Mouse (Mus musculus) ES-E14 (cell line): ENCODE data around the gene Ush1c.

Experiments
- HCFC1 ChIP-seq: IDR thresholded peaks from 2 replicates; pipeline ENCODE4 v1.6.1; 2012; ENCODE audit warnings: low read length, inconsistent platforms, borderline replicate concordance; ENCODE audit not compliant: insufficient read depth
- ZNF384 ChIP-seq: IDR thresholded peaks from 2 replicates; pipeline ENCODE4 v1.6.1; 2012; ENCODE audit warnings: low read depth, low read length, inconsistent platforms

- TF ChIP-seq HCFC1 (no peak), ZNF384 (no peak)
These were observed 69.9 kb downstream of the Ush1c start for GRCm38 (mm10) chr7:46168402-46168801.
